Mouse (Mus musculus) neural tube, embryonic 13.5 days (tissue): ENCODE data around the gene Lif. TPM values are rescaled to one million over a fixed set of nuclear protein-coding genes. Genes with fewer than 3 reads are reported as not detected.

ENCODE experiments used
- ATAC-seq: fragments of 200-750 bp; cut with Nextera tagmentation; 2 replicates; pipeline ENCODE4 v1.8.0; 2017; ENCODE audit warnings: low read depth, mild to moderate bottlenecking, moderate TSS enrichment, moderate library complexity
- H3K27ac ChIP-seq: fragments of 300-500 bp; sonication (generic); replicated peaks from 2 replicates; pipeline ENCODE4 v1.5.1; 2015; ENCODE audit warnings: moderate library complexity, mild to moderate bottlenecking, inconsistent platforms
- H3K27me3 ChIP-seq: fragments of 300-500 bp; sonication (generic); 2 replicates; pipeline ENCODE4 v1.6.1; 2015; ENCODE audit warnings: mild to moderate bottlenecking, inconsistent platforms
- H3K36me3 ChIP-seq: fragments of 300-500 bp; sonication (generic); 2 replicates; pipeline ENCODE4 v1.6.1; 2015; ENCODE audit warnings: mild to moderate bottlenecking, inconsistent platforms
- H3K4me1 ChIP-seq: fragments of 300-500 bp; sonication (generic); replicated peaks from 2 replicates; pipeline ENCODE4 v1.6.1; 2015; ENCODE audit warnings: inconsistent platforms
- H3K4me2 ChIP-seq: fragments of 300-500 bp; sonication (generic); 2 replicates; pipeline ENCODE4 v1.6.1; 2015; ENCODE audit warnings: inconsistent platforms, mild to moderate bottlenecking, moderate library complexity
- H3K4me3 ChIP-seq: fragments of 300-500 bp; sonication (generic); 2 replicates; pipeline ENCODE4 v1.5.1; 2015; ENCODE audit warnings: mild to moderate bottlenecking, inconsistent platforms
- H3K9ac ChIP-seq: fragments of 300-500 bp; sonication (generic); 2 replicates; pipeline ENCODE4 v1.6.1; 2015; ENCODE audit warnings: moderate library complexity, mild to moderate bottlenecking, inconsistent platforms
- H3K9me3 ChIP-seq: fragments of 300-500 bp; sonication (generic); 2 replicates; pipeline ENCODE4 v1.6.1; 2016; ENCODE audit warnings: inconsistent platforms
- whole genome bisulfite sequencing: fragments of 180-500 bp; shearing (Covaris S2); methylation state at CpG from one replicate; pipeline ENCODE4 v1.1.7; 2015; 5-methylcytosine and 5-hydroxymethylcytosine counted together
- polyA plus RNA-seq: library from polyadenylated mRNA; unstranded; fragments of >200 nt; fragmentation: Nextera tagmentation; extraction: Ambion mirVana; gene quantifications from 2 replicates; pipeline ENCODE4 v1.2.1, GENCODE M21; 2015

The Lif gene
- polyA plus RNA-seq = not detected in 2 replicates

- H3K9me3 ChIP-seq = no peaks in the 10 kb centered on the region
- H3K9ac ChIP-seq = no peak within 1 kb of the TSS
- H3K4me2 ChIP-seq = no peak within 1 kb of the TSS
- H3K4me3 ChIP-seq = no peak within 1 kb of the TSS
- no peaks in the 10 kb centered on the region for H3K36me3 ChIP-seq
- H3K27me3 ChIP-seq = no peaks in the 10 kb centered on the region
- ATAC-seq = no peak
- peaks cover 22% of the 10 kb centered on the region for H3K4me1 ChIP-seq
- no peak within 1 kb of the TSS for H3K27ac ChIP-seq
- 68% methylated on average over 11 of the region's 11 CpGs for WGBS
These were observed at the start of gene Lif for GRCm38 (mm10) chr11:4256846-4257607. Gene Lif, plus strand, starts transcription at chr11:4257557.

GRCm38 (mm10) chr11:4207655-4208054 lies 49.7 kb upstream of the Lif start:
- no peak overlapping the region for H3K27ac ChIP-seq
- peaks cover 68% of the 10 kb centered on the region for H3K36me3 ChIP-seq
- ATAC-seq = no peak
- no peaks in the 10 kb centered on the region for H3K9me3 ChIP-seq
- 94% methylated on average over 9 of the region's 9 CpGs for WGBS
- no peaks in the 10 kb centered on the region for H3K27me3 ChIP-seq
- no peak overlapping the region for H3K4me3 ChIP-seq
- no peak overlapping the region for H3K9ac ChIP-seq
- H3K4me2 ChIP-seq = no peak overlapping the region
- 0 out of 2 replicates have a peak, but pooled peaks cover 5% of the 10 kb centered on the region for H3K4me1 ChIP-seq

- no peak overlapping the region for H3K27ac ChIP-seq
- 86% methylated on average over 5 of the region's 5 CpGs for WGBS
- H3K4me3 ChIP-seq = no peak overlapping the region
- H3K4me2 ChIP-seq = no peak overlapping the region
- no peak for ATAC-seq
- H3K4me1 ChIP-seq = no peaks in the 10 kb centered on the region
- peaks cover 87% of the 10 kb centered on the region for H3K36me3 ChIP-seq
- H3K27me3 ChIP-seq = no peaks in the 10 kb centered on the region
- no peak overlapping the region for H3K9ac ChIP-seq
- no peaks in the 10 kb centered on the region for H3K9me3 ChIP-seq
These were observed 47.8 kb upstream of the Lif start for GRCm38 (mm10) chr11:4209556-4209955.

GRCm38 (mm10) chr11:4210786-4211185 lies 46.6 kb upstream of the Lif start:
- no peaks in the 10 kb centered on the region for H3K27me3 ChIP-seq
- WGBS = 70% methylated on average over 1 of the region's 1 CpGs
- H3K9me3 ChIP-seq = no peaks in the 10 kb centered on the region
- H3K27ac ChIP-seq = no peak overlapping the region
- no peak overlapping the region for H3K4me2 ChIP-seq
- H3K4me3 ChIP-seq = no peak overlapping the region
- ATAC-seq = no peak
- H3K4me1 ChIP-seq = no peaks in the 10 kb centered on the region
- peaks cover 95% of the 10 kb centered on the region for H3K36me3 ChIP-seq
- H3K9ac ChIP-seq = no peak overlapping the region

GRCm38 (mm10) chr11:4213107-4213506 lies 44.2 kb upstream of the Lif start:
- WGBS = 88% methylated on average over 10 of the region's 10 CpGs

GRCm38 (mm10) chr11:4214572-4214971 lies 42.8 kb upstream of the Lif start:
- Histone ChIP-seq H3K9me3 (no peaks in the 10 kb centered on the region), H3K27ac (no peak overlapping the region), H3K4me2 (no peak overlapping the region), H3K4me1 (peaks cover 16% of the 10 kb centered on the region), H3K36me3 (peaks cover 61% of the 10 kb centered on the region), H3K9ac (no peak overlapping the region), H3K4me3 (no peak overlapping the region), H3K27me3 (peaks cover 23% of the 10 kb centered on the region)
- ATAC-seq = no peak
- WGBS = 93% methylated on average over 14 of the region's 14 CpGs

More at GRCm38 (mm10) chr11:4213107-4213506, 44.2 kb upstream of the Lif start:
- Histone ChIP-seq H3K4me1 (peaks cover 5% of the 10 kb centered on the region), H3K36me3 (peaks cover 74% of the 10 kb centered on the region), H3K27ac (no peak overlapping the region), H3K4me3 (no peak overlapping the region), H3K9me3 (no peaks in the 10 kb centered on the region), H3K9ac (no peak overlapping the region), H3K27me3 (peaks cover 10% of the 10 kb centered on the region), H3K4me2 (no peak overlapping the region)
- no peak for ATAC-seq

GRCm38 (mm10) chr11:4215061-4215460 lies 42.3 kb upstream of the Lif start:
- H3K4me2 ChIP-seq = no peak overlapping the region
- 79% methylated on average over 10 of the region's 10 CpGs for WGBS
- H3K9ac ChIP-seq = no peak overlapping the region
- H3K9me3 ChIP-seq = no peaks in the 10 kb centered on the region
- no peak overlapping the region for H3K27ac ChIP-seq
- peaks cover 16% of the 10 kb centered on the region for H3K4me1 ChIP-seq
- H3K4me3 ChIP-seq = no peak overlapping the region
- H3K27me3 ChIP-seq = peaks cover 28% of the 10 kb centered on the region
- ATAC-seq = no peak
- peaks cover 56% of the 10 kb centered on the region for H3K36me3 ChIP-seq

GRCm38 (mm10) chr11:4216248-4217000 lies 40.9 kb upstream of the Lif start:
- Histone ChIP-seq H3K36me3 (peaks cover 42% of the 10 kb centered on the region), H3K4me1 (peaks cover 16% of the 10 kb centered on the region), H3K27ac (no peak overlapping the region), H3K27me3 (peaks cover 30% of the 10 kb centered on the region), H3K9me3 (no peaks in the 10 kb centered on the region), H3K9ac (no peak overlapping the region), H3K4me3 (no peak overlapping the region), H3K4me2 (no peak overlapping the region)
- WGBS = 83% methylated on average over 9 of the region's 9 CpGs
- no peak for ATAC-seq

GRCm38 (mm10) chr11:4217914-4218629 lies 39.3 kb upstream of the Lif start, which contains the start of gene Castor1:
Gene Castor1, plus strand, starts transcription at chr11:4218225.
- no peak within 1 kb of the TSS for H3K27ac ChIP-seq

GRCm38 (mm10) chr11:4218637-4219036 lies 38.7 kb upstream of the Lif start:
- 6% methylated on average over 6 of the region's 6 CpGs for WGBS

More at GRCm38 (mm10) chr11:4217914-4218629, 39.3 kb upstream of the Lif start, which contains the start of gene Castor1:
- WGBS = 1% methylated on average over 56 of the region's 56 CpGs
- Histone ChIP-seq H3K9me3 (no peaks in the 10 kb centered on the region), H3K4me3 (peak within 1 kb of the TSS; percentile 44), H3K9ac (peak within 1 kb of the TSS; percentile 67), H3K36me3 (peaks cover 26% of the 10 kb centered on the region), H3K4me2 (peak within 1 kb of the TSS; percentile 64), H3K4me1 (peaks cover 16% of the 10 kb centered on the region), H3K27me3 (peaks cover 30% of the 10 kb centered on the region)
- peak; percentile 62 for ATAC-seq

GRCm38 (mm10) chr11:4219317-4219751 lies 38.0 kb upstream of the Lif start:
- H3K36me3 ChIP-seq = peaks cover 13% of the 10 kb centered on the region
- no peak for ATAC-seq

More at GRCm38 (mm10) chr11:4218637-4219036, 38.7 kb upstream of the Lif start:
- Histone ChIP-seq H3K4me3 (peak overlapping the region; percentile 44), H3K27me3 (peaks cover 30% of the 10 kb centered on the region), H3K36me3 (peaks cover 20% of the 10 kb centered on the region), H3K27ac (no peak overlapping the region), H3K4me2 (peak overlapping the region; percentile 64), H3K9me3 (no peaks in the 10 kb centered on the region), H3K4me1 (peaks cover 18% of the 10 kb centered on the region), H3K9ac (peak overlapping the region; percentile 67)
- ATAC-seq = no peak

More at GRCm38 (mm10) chr11:4219317-4219751, 38.0 kb upstream of the Lif start:
- H3K27ac ChIP-seq = no peak overlapping the region
- H3K27me3 ChIP-seq = peaks cover 30% of the 10 kb centered on the region
- no peak overlapping the region for H3K9ac ChIP-seq
- H3K9me3 ChIP-seq = no peaks in the 10 kb centered on the region
- peaks cover 21% of the 10 kb centered on the region for H3K4me1 ChIP-seq
- peak overlapping the region; percentile 64 for H3K4me2 ChIP-seq
- H3K4me3 ChIP-seq = no peak overlapping the region
- WGBS = 15% methylated on average over 2 of the region's 2 CpGs
